Mouse (Mus musculus) heart, embryonic 11.5 days (tissue): ENCODE data around the gene Ghrl. TPM values are rescaled to one million over a fixed set of nuclear protein-coding genes. Genes with fewer than 3 reads are reported as not detected.
A peak's percentile ranks its signal among the peaks of the same experiment; 100 is the strongest.
"Not testable (repeated sequence)": the region's sequence is repeated elsewhere in the genome, so short reads cannot be mapped to it uniquely, and the experiment has no call there.

Source experiments
- ATAC-seq: fragments of 200-750 bp; cut with Nextera tagmentation; replicated peaks from 2 replicates; pipeline ENCODE4 v1.8.0; 2017; ENCODE audit warnings: moderate library complexity; ENCODE audit not compliant: insufficient number of reproducible peaks, low FRiP score, low TSS enrichment
- H3K27ac ChIP-seq: fragments of 300-500 bp; sonication (generic); 2 replicates; pipeline ENCODE4 v1.5.1; 2014; ENCODE audit warnings: mild to moderate bottlenecking, low read depth, low read length
- H3K27me3 ChIP-seq: fragments of 300-500 bp; sonication (generic); 2 replicates; pipeline ENCODE4 v1.6.1; 2014; ENCODE audit warnings: mild to moderate bottlenecking, low read length, mixed read lengths; ENCODE audit not compliant: control insufficient read depth, insufficient read depth
- H3K36me3 ChIP-seq: fragments of 300-500 bp; sonication (generic); 2 replicates; pipeline ENCODE4 v1.6.1; 2014; ENCODE audit warnings: mild to moderate bottlenecking, low read length, moderate library complexity, mixed read lengths; ENCODE audit not compliant: control insufficient read depth, insufficient read depth
- H3K4me1 ChIP-seq: fragments of 300-500 bp; sonication (generic); 2 replicates; pipeline ENCODE4 v1.6.1; 2014; ENCODE audit warnings: low read length; ENCODE audit not compliant: control insufficient read depth, insufficient read depth
- H3K4me2 ChIP-seq: fragments of 300-500 bp; sonication (generic); 2 replicates; pipeline ENCODE4 v1.6.1; 2014; ENCODE audit warnings: mild to moderate bottlenecking, moderate library complexity
- H3K4me3 ChIP-seq: fragments of 300-500 bp; sonication (generic); 2 replicates; pipeline ENCODE4 v1.5.1; 2014; ENCODE audit warnings: low read depth, low read length
- H3K9ac ChIP-seq: fragments of 300-500 bp; sonication (generic); 2 replicates; pipeline ENCODE4 v1.6.1; 2014; ENCODE audit warnings: mild to moderate bottlenecking, low read depth, low read length, moderate library complexity
- H3K9me3 ChIP-seq: fragments of 300-500 bp; sonication (generic); replicated peaks from 2 replicates; pipeline ENCODE4 v1.6.1; 2016; ENCODE audit warnings: low read length; ENCODE audit not compliant: control insufficient read depth
- WGBS: fragments of 180-500 bp; shearing (Covaris S2); extraction: QIAGEN DNeasy Blood & Tissue Kit; methylation state at CpG from one replicate; pipeline ENCODE4 v1.1.7; 2014; ENCODE audit not compliant: insufficient replicate concordance; 5-methylcytosine and 5-hydroxymethylcytosine counted together
- polyA plus RNA-seq: library from polyadenylated mRNA; unstranded; fragments of >200 nt; fragmentation: Nextera tagmentation; extraction: Ambion mirVana; gene quantifications from 2 replicates; pipeline ENCODE4 v1.2.1, GENCODE M21; 2014

Ghrl gene
- polyA plus RNA-seq, 1 experiment from 2014 or later: 0.69 TPM

GRCm38 (mm10) chr6:113714276-113714675 lies 5.4 kb downstream of the Ghrl start:
- H3K4me3 ChIP-seq: no peak overlapping the region
- WGBS: 93% methylated on average over 2 of the region's 2 CpGs
- peaks cover 29% of the 10 kb centered on the region for H3K36me3 ChIP-seq
- H3K27ac ChIP-seq: no peak overlapping the region
- no peaks in the 10 kb centered on the region for H3K4me1 ChIP-seq
- no peak for ATAC-seq
- H3K27me3 ChIP-seq: no peaks in the 10 kb centered on the region
- no peak overlapping the region for H3K9ac ChIP-seq
- H3K4me2 ChIP-seq: no peak overlapping the region
- no peaks in the 10 kb centered on the region for H3K9me3 ChIP-seq

- not testable (repeated sequence) for H3K4me2 ChIP-seq
These were observed 6.3 kb downstream of the Ghrl start for GRCm38 (mm10) chr6:113713389-113713788.

GRCm38 (mm10) chr6:113712718-113713117 lies 7.0 kb downstream of the Ghrl start:
- no peak overlapping the region for H3K9ac ChIP-seq
- H3K4me3 ChIP-seq: no peak overlapping the region
- H3K9me3 ChIP-seq: no peaks in the 10 kb centered on the region
- WGBS: 91% methylated on average over 3 of the region's 3 CpGs
- no peak overlapping the region for H3K27ac ChIP-seq
- no peaks in the 10 kb centered on the region for H3K27me3 ChIP-seq
- ATAC-seq: no peak
- no peak overlapping the region for H3K4me2 ChIP-seq
- H3K36me3 ChIP-seq: peaks cover 39% of the 10 kb centered on the region
- H3K4me1 ChIP-seq: no peaks in the 10 kb centered on the region

More at GRCm38 (mm10) chr6:113713389-113713788, 6.3 kb downstream of the Ghrl start:
- WGBS: 87% methylated on average over 5 of the region's 5 CpGs
- not testable (repeated sequence) for H3K4me1 ChIP-seq, H3K9me3 ChIP-seq, ATAC-seq, H3K9ac ChIP-seq, H3K27me3 ChIP-seq, H3K27ac ChIP-seq, H3K4me3 ChIP-seq
- H3K36me3 ChIP-seq: peaks cover 37% of the 10 kb centered on the region

GRCm38 (mm10) chr6:113697222-113698205 lies 22.2 kb downstream of the Ghrl start:
- Histone ChIP-seq H3K9ac (peak overlapping the region; percentile 91), H3K27me3 (no peaks in the 10 kb centered on the region), H3K4me1 (peaks cover 27% of the 10 kb centered on the region), H3K36me3 (peaks cover 6% of the 10 kb centered on the region; the same call in 1 of the 2 replicates), H3K27ac (peak overlapping the region; percentile 95), H3K4me3 (peak overlapping the region; percentile 85), H3K9me3 (no peaks in the 10 kb centered on the region), H3K4me2 (peak overlapping the region; percentile 87)
- under 1% methylated on average over 102 of the region's 113 CpGs for WGBS
- no peak for ATAC-seq

- Histone ChIP-seq H3K9ac (peak within 1 kb of the TSS; percentile 91), H3K4me2 (peak within 1 kb of the TSS; percentile 87), H3K36me3 (peaks cover 4% of the 10 kb centered on the region; the same call in 1 of the 2 replicates), H3K4me3 (peak within 1 kb of the TSS; percentile 85), H3K27me3 (no peaks in the 10 kb centered on the region), H3K9me3 (no peaks in the 10 kb centered on the region), H3K4me1 (peaks cover 29% of the 10 kb centered on the region), H3K27ac (peak within 1 kb of the TSS; percentile 95)
- peak; percentile 96 for ATAC-seq
- under 1% methylated on average over 55 of the region's 58 CpGs for WGBS
These were observed 23.0 kb downstream of the Ghrl start, which contains the start of gene Tatdn2 for GRCm38 (mm10) chr6:113696582-113697221. Gene Tatdn2 (plus strand): TSS chr6:113697050.

GRCm38 (mm10) chr6:113695766-113696355 lies 23.8 kb downstream of the Ghrl start:
- Histone ChIP-seq H3K4me1 (peaks cover 36% of the 10 kb centered on the region), H3K27me3 (no peaks in the 10 kb centered on the region), H3K9me3 (no peaks in the 10 kb centered on the region), H3K27ac (peak overlapping the region; percentile 95), H3K9ac (peak overlapping the region; percentile 58), H3K4me3 (peak overlapping the region; percentile 85), H3K36me3 (peaks cover 2% of the 10 kb centered on the region; the same call in 1 of the 2 replicates), H3K4me2 (peak overlapping the region; percentile 87)
- WGBS: 39% methylated on average over 4 of the region's 4 CpGs
- ATAC-seq: no peak

GRCm38 (mm10) chr6:113695203-113695602 lies 24.5 kb downstream of the Ghrl start:
- H3K9me3 ChIP-seq: no peaks in the 10 kb centered on the region
- H3K9ac ChIP-seq: no peak overlapping the region
- H3K36me3 ChIP-seq: no peaks in the 10 kb centered on the region; the same call in 1 of the 2 replicates
- peaks cover 40% of the 10 kb centered on the region for H3K4me1 ChIP-seq
- H3K4me2 ChIP-seq: no peak overlapping the region
- H3K4me3 ChIP-seq: no peak overlapping the region
- WGBS: 68% methylated on average over 1 of the region's 1 CpGs
- ATAC-seq: no peak
- no peaks in the 10 kb centered on the region for H3K27me3 ChIP-seq
- no peak overlapping the region for H3K27ac ChIP-seq

- WGBS: 76% methylated on average over 5 of the region's 5 CpGs
These were observed 26.3 kb downstream of the Ghrl start for GRCm38 (mm10) chr6:113693377-113693776.

More at GRCm38 (mm10) chr6:113693377-113693776, 26.3 kb downstream of the Ghrl start:
- Histone ChIP-seq H3K27ac (no peak overlapping the region), H3K36me3 (no peaks in the 10 kb centered on the region), H3K27me3 (no peaks in the 10 kb centered on the region), H3K4me2 (peak overlapping the region; percentile 43; the same call in 1 of the 2 replicates), H3K4me3 (no peak overlapping the region), H3K9ac (no peak overlapping the region), H3K4me1 (peaks cover 38% of the 10 kb centered on the region), H3K9me3 (no peaks in the 10 kb centered on the region)
- ATAC-seq: no peak
